In the genomic region with DNA sequence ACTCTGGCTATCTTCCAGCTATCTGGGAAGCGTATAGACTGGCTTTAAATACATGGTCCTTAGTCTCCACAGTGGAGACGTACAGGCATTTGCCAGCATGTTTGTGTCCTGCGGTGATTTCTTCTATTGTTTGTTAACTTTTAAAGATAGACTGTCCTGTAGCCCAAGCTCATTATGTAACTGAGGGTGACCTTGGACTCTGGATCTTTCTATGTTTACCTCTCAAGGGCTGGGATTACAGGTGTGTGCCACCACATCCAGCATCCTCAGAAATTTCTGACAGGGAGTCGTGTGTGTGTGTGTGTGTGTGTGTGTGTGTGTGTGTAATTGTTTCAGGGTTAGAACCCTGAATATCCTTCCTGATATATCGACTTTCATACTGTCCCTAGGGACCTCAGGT, we compare ENCODE assay signal across 13 mouse cellular contexts. TPM values are rescaled to one million over a fixed set of nuclear protein-coding genes. Genes with fewer than 3 reads are reported as not detected.
DNase-seq lines count a peak whose midpoint lies in the region; ATAC-seq and TF ChIP-seq lines count a peak whose summit lies in the region.
"Had no signal": no experiment of that assay in that cellular context is flagged by ENCODE, and none has a peak within 500 bp of the region (broad histone marks: within the 10 kb centered on the region; RNA-seq: fewer than 3 reads in every experiment).

No protein-coding gene starts in this region.

- no peaks in the 10 kb centered on the region for H3K9me3 ChIP-seq in liver, embryonic 15.5 days (replicated peaks)
- no peaks in the 10 kb centered on the region for H3K9me3 ChIP-seq in liver, embryonic 12.5 days (replicated peaks)
- H3K9me3 ChIP-seq in lung, embryonic 14.5 days (ENCODE audit: low read depth, low read length), result no peaks in the 10 kb centered on the region
- H3K9me3 ChIP-seq in liver, postnatal 0 days (ENCODE audit: low read length), result no peaks in the 10 kb centered on the region
- H3K9me3 ChIP-seq: embryonic facial prominence, embryonic 12.5 days; embryonic facial prominence, embryonic 15.5 days; forebrain, embryonic 10.5 days; forebrain, embryonic 12.5 days had no signal

- H3K79me2 ChIP-seq in heart, adult 2 months (replicated peaks; ENCODE audit: control insufficient read depth, insufficient read depth, low read length), result no peaks in the 10 kb centered on the region

- no peak overlapping the region for H3K27ac ChIP-seq in heart, adult 2 months
- H3K27ac ChIP-seq in liver, embryonic 15.5 days (replicated peaks), result no peak overlapping the region
- no peak overlapping the region for H3K27ac ChIP-seq in liver, embryonic 12.5 days
- no peak overlapping the region for H3K27ac ChIP-seq in lung, embryonic 14.5 days (ENCODE audit: low read depth)
- H3K27ac ChIP-seq in liver, postnatal 0 days (ENCODE audit: low read depth), result no peak overlapping the region
- H3K27ac ChIP-seq: embryonic facial prominence, embryonic 12.5 days; embryonic facial prominence, embryonic 15.5 days; forebrain, embryonic 10.5 days; forebrain, embryonic 12.5 days had no signal

- 52% methylated on average over 5 of the region's 5 CpGs for WGBS in heart, adult 2 months
- 52% methylated on average over 5 of the region's 5 CpGs for WGBS in liver, embryonic 15.5 days (ENCODE audit: insufficient replicate concordance)
- 58% methylated on average over 5 of the region's 5 CpGs for WGBS in liver, embryonic 12.5 days (ENCODE audit: insufficient replicate concordance)
- WGBS in lung, embryonic 14.5 days, result 72% methylated on average over 5 of the region's 5 CpGs
- WGBS in liver, postnatal 0 days (ENCODE audit: insufficient replicate concordance), result 61% methylated on average over 5 of the region's 5 CpGs

- H3K9ac ChIP-seq in heart, adult 2 months (ENCODE audit: low read depth, low read length), result no peak overlapping the region
- no peak overlapping the region for H3K9ac ChIP-seq in liver, embryonic 15.5 days
- H3K9ac ChIP-seq in liver, embryonic 12.5 days, result no peak overlapping the region
- H3K9ac ChIP-seq in lung, embryonic 14.5 days, result no peak overlapping the region
- no peak overlapping the region for H3K9ac ChIP-seq in liver, postnatal 0 days (replicated peaks)
- H3K9ac ChIP-seq: embryonic facial prominence, embryonic 12.5 days; embryonic facial prominence, embryonic 15.5 days; forebrain, embryonic 12.5 days had no signal

- no peak for TF ChIP-seq POLR2A in heart, adult 2 months (IDR thresholded peaks at IDR 0.05; ENCODE audit: insufficient read depth, low read depth, low read length)

- no peaks in the 10 kb centered on the region for H3K36me3 ChIP-seq in heart, adult 2 months (ENCODE audit: control insufficient read depth, insufficient read depth, low read length)
- no peaks in the 10 kb centered on the region for H3K36me3 ChIP-seq in liver, embryonic 15.5 days (replicated peaks)
- no peaks in the 10 kb centered on the region for H3K36me3 ChIP-seq in liver, embryonic 12.5 days
- no peaks in the 10 kb centered on the region for H3K36me3 ChIP-seq in lung, embryonic 14.5 days (ENCODE audit: insufficient read depth)
- H3K36me3 ChIP-seq in liver, postnatal 0 days (replicated peaks; ENCODE audit: insufficient read depth, low read length), result no peaks in the 10 kb centered on the region; the same call in 1 of the 2 replicates
- H3K36me3 ChIP-seq: embryonic facial prominence, embryonic 12.5 days; embryonic facial prominence, embryonic 15.5 days; forebrain, embryonic 10.5 days; forebrain, embryonic 12.5 days had no signal

- intact Hi-C loops in heart, adult 2 months (cut with DNase I), result loop anchor here (1.0 to 10.0 kb wide), 3 partner anchors 49 to 548 kb away; no protein-coding TSS in a partner anchor

- no peak for TF ChIP-seq EP300 in heart, adult 2 months (IDR thresholded peaks at IDR 0.05; ENCODE audit: insufficient read depth, low read depth, low read length)
- TF ChIP-seq EP300 in liver, postnatal 0 days (IDR thresholded peaks at IDR 0.05; ENCODE audit: low read depth), result no peak

- H3K4me3 ChIP-seq in heart, adult 2 months, result no peak overlapping the region
- no peak overlapping the region for H3K4me3 ChIP-seq in liver, embryonic 15.5 days (replicated peaks)
- no peak overlapping the region for H3K4me3 ChIP-seq in liver, embryonic 12.5 days
- H3K4me3 ChIP-seq in lung, embryonic 14.5 days (ENCODE audit: low read depth, low read length), result no peak overlapping the region
- no peak overlapping the region for H3K4me3 ChIP-seq in liver, postnatal 0 days (ENCODE audit: low read depth, low read length)
- H3K4me3 ChIP-seq: embryonic facial prominence, embryonic 12.5 days; embryonic facial prominence, embryonic 15.5 days; erythroblast, embryonic 14.5 days; forebrain, embryonic 10.5 days; forebrain, embryonic 12.5 days had no signal

- H3K27me3 ChIP-seq in heart, adult 2 months (ENCODE audit: control insufficient read depth, insufficient read depth, low read length), result no peaks in the 10 kb centered on the region
- H3K27me3 ChIP-seq in liver, embryonic 15.5 days, result no peaks in the 10 kb centered on the region
- H3K27me3 ChIP-seq in liver, embryonic 12.5 days (replicated peaks), result no peaks in the 10 kb centered on the region
- H3K27me3 ChIP-seq in lung, embryonic 14.5 days (ENCODE audit: insufficient read depth, low read length), result no peaks in the 10 kb centered on the region
- H3K27me3 ChIP-seq in liver, postnatal 0 days (ENCODE audit: insufficient read depth, low read length), result no peaks in the 10 kb centered on the region
- H3K27me3 ChIP-seq: embryonic facial prominence, embryonic 12.5 days; embryonic facial prominence, embryonic 15.5 days; forebrain, embryonic 12.5 days had no signal

- 0 out of 2 replicates have a peak, but pooled peaks have one; percentile 25 for ATAC-seq in liver, embryonic 15.5 days (ENCODE audit: insufficient read depth)
- ATAC-seq in liver, embryonic 12.5 days, result no peak
- no peak for ATAC-seq in lung, embryonic 14.5 days (ENCODE audit: insufficient read depth)
- peak; percentile 66 for ATAC-seq in liver, postnatal 0 days

- peak; percentile 11 for DNase-seq in heart, adult 11 months
- DNase-seq in heart, adult 2 months, result no peak
- peak; percentile 27 for DNase-seq in lung, embryonic 14.5 days
- DNase-seq in lung, adult 18-20 months, result no peak
- DNase-seq in liver, postnatal 0 days, result no peak
- DNase-seq in thymus, postnatal 25 days, result no peak

- no peak for TF ChIP-seq CTCF in heart, adult 2 months (IDR thresholded peaks at IDR 0.05)
- no peak for TF ChIP-seq CTCF in lung, embryonic 14.5 days (IDR thresholded peaks at IDR 0.05; ENCODE audit: low read depth)
- no peak for TF ChIP-seq CTCF in liver, postnatal 0 days (IDR thresholded peaks at IDR 0.05; ENCODE audit: low read depth)

- H3K4me1 ChIP-seq in heart, adult 2 months (ENCODE audit: control insufficient read depth, insufficient read depth, low read length), result peaks cover 1% of the 10 kb centered on the region; the same call in 1 of the 2 replicates
- peaks cover 7% of the 10 kb centered on the region for H3K4me1 ChIP-seq in liver, embryonic 15.5 days (replicated peaks)
- H3K4me1 ChIP-seq in liver, embryonic 12.5 days, result no peaks in the 10 kb centered on the region
- H3K4me1 ChIP-seq in lung, embryonic 14.5 days (ENCODE audit: insufficient read depth), result no peaks in the 10 kb centered on the region
- H3K4me1 ChIP-seq in liver, postnatal 0 days (ENCODE audit: insufficient read depth), result 0 out of 2 replicates have a peak, but pooled peaks cover 2% of the 10 kb centered on the region
- H3K4me1 ChIP-seq: embryonic facial prominence, embryonic 12.5 days; embryonic facial prominence, embryonic 15.5 days; forebrain, embryonic 10.5 days; forebrain, embryonic 12.5 days had no signal

- H3K4me2 ChIP-seq in liver, embryonic 15.5 days, result no peak overlapping the region
- H3K4me2 ChIP-seq in liver, embryonic 12.5 days, result no peak overlapping the region
- no peak overlapping the region for H3K4me2 ChIP-seq in lung, embryonic 14.5 days
- no peak overlapping the region for H3K4me2 ChIP-seq in liver, postnatal 0 days (ENCODE audit: low read depth, low read length)
- H3K4me2 ChIP-seq: embryonic facial prominence, embryonic 12.5 days; embryonic facial prominence, embryonic 15.5 days; forebrain, embryonic 12.5 days had no signal

RNA-seq across cellular contexts. Expression of a gene that starts 35.3 kb away (rescaled TPM):
- 10 to 100 TPM; 47.5 to 56.3 TPM for total RNA-seq in heart, adult 2 months (2021)
- 15.3 and 21.8 TPM in 2 replicates for polyA plus RNA-seq in heart, adult 2 months (2012; rRNA removed)
- 24.6 and 29.5 TPM in 2 replicates for polyA plus RNA-seq in liver, embryonic 15.5 days (2015; fragmentation: Nextera tagmentation; extraction: Ambion mirVana)
- polyA plus RNA-seq in liver, embryonic 12.5 days (2016; fragmentation: Nextera tagmentation; extraction: Ambion mirVana), result 45.9 and 48.0 TPM in 2 replicates
- polyA plus RNA-seq in lung, embryonic 14.5 days (2014; fragmentation: Nextera tagmentation; extraction: Ambion mirVana), result 70.0 and 74.3 TPM in 2 replicates
- 31.8 and 33.4 TPM in 2 replicates for polyA plus RNA-seq in liver, postnatal 0 days (2015; fragmentation: Nextera tagmentation; extraction: Ambion mirVana)

Comparison
In these comparisons a context has a peak if more than half of its experiments do, and no peak if none do; other contexts are left out.
1. DNase-seq: peak in heart, adult 11 months (single experiment) and lung, embryonic 14.5 days (single experiment); none in heart, adult 2 months (0 of 2), lung, adult 18-20 months (0 of 2), liver, postnatal 0 days (single experiment) and thymus, postnatal 25 days (single experiment).
2. ATAC-seq: peak in liver, embryonic 15.5 days (single experiment) and liver, postnatal 0 days (single experiment); none in liver, embryonic 12.5 days (single experiment) and lung, embryonic 14.5 days (single experiment).